Mouse (Mus musculus): ENCODE measurements at regions not wholly inside any gene's neighbourhood (a gene's known extent, or its start where the extent isn't known, plus 50 kb on each side); places are given as distances from the start of the nearest gene placed in this dataset.
A peak's percentile ranks its signal among the peaks of the same experiment; 100 is the strongest.

- TF ChIP-seq POLR2A (IDR thresholded peaks at IDR 0.05; ENCODE audit: insufficient read depth, low read length) (no peak), CTCF (IDR thresholded peaks at IDR 0.05; ENCODE audit: low read depth, low read length) (no peak), EP300 (IDR thresholded peaks at IDR 0.05; ENCODE audit: insufficient read depth, low read depth, low read length) (peak; percentile 89)
Measured at GRCm38 (mm10) chr3:35332534-35333272, 421.2 kb upstream of the Atp11b start.
